Mouse (Mus musculus) erythroblast, embryonic 14.5 days (primary cell): ENCODE data around the gene Tnks2. TPM values are rescaled to one million over a fixed set of nuclear protein-coding genes. Genes with fewer than 3 reads are reported as not detected.

Experiments
- H3K27me3 ChIP-seq: 2 replicates; pipeline ENCODE4 v1.6.1; 2012; ENCODE audit warnings: inconsistent platforms; ENCODE audit not compliant: control insufficient read depth
- H3K36me3 ChIP-seq: 2 replicates; pipeline ENCODE4 v1.6.1; 2012; ENCODE audit warnings: mild to moderate bottlenecking, inconsistent platforms; ENCODE audit not compliant: control insufficient read depth
- H3K4me1 ChIP-seq: 2 replicates; pipeline ENCODE4 v1.6.1; 2012; ENCODE audit warnings: inconsistent platforms; ENCODE audit not compliant: control insufficient read depth
- H3K4me3 ChIP-seq: replicated peaks from 2 replicates; pipeline ENCODE3; 2012; ENCODE audit warnings: moderate library complexity, mild to moderate bottlenecking, inconsistent platforms
- H3K9me3 ChIP-seq: 2 replicates; pipeline ENCODE4 v1.6.1; 2012; ENCODE audit warnings: low read length, inconsistent platforms, mixed read lengths; ENCODE audit not compliant: control insufficient read depth
- GATA1 ChIP-seq: IDR thresholded peaks from 2 replicates; pipeline ENCODE4 v1.6.1; 2012; ENCODE audit warnings: low read length, inconsistent platforms, mixed read lengths
- TAL1 ChIP-seq: IDR thresholded peaks from 3 replicates; pipeline ENCODE4 v1.6.1; 2012; ENCODE audit warnings: low read length, inconsistent platforms, mixed read lengths
- polyA plus RNA-seq: library from polyadenylated mRNA; stranded (reverse); fragments of >175 nt; gene quantifications from 2 replicates; pipeline ENCODE4 v1.2.3, GENCODE M21; 2012

Gene Tnks2
- polyA plus RNA-seq, 1 experiment: 0.34 TPM

DNA sequence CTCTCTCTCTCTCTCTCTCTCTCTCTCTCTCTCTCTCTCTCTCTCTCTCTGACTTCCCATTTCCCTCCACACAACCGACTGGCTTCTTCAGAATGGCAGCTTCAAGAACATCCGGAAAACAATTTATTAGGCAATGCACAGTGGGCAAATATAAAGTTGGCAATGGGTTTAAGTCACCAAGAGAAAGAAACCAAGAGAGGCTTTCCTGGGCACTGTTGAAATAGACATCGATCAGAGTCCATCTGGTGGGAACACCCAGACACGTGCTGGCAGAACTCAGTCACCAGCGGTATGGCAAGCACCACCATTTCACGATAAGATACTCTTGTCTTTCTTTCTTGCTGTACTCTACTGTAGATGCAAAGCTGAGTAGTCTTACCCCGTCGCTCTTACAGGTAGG is 30.6 kb upstream of the Tnks2 start:
- H3K4me1 ChIP-seq: no peaks in the 10 kb centered on the region
- no peak for TF ChIP-seq TAL1
- TF ChIP-seq GATA1: no peak
- no peaks in the 10 kb centered on the region for H3K27me3 ChIP-seq
- no peak overlapping the region for H3K4me3 ChIP-seq
- H3K9me3 ChIP-seq: no peaks in the 10 kb centered on the region; the same call in 1 of the 2 replicates
- no peaks in the 10 kb centered on the region for H3K36me3 ChIP-seq

DNA sequence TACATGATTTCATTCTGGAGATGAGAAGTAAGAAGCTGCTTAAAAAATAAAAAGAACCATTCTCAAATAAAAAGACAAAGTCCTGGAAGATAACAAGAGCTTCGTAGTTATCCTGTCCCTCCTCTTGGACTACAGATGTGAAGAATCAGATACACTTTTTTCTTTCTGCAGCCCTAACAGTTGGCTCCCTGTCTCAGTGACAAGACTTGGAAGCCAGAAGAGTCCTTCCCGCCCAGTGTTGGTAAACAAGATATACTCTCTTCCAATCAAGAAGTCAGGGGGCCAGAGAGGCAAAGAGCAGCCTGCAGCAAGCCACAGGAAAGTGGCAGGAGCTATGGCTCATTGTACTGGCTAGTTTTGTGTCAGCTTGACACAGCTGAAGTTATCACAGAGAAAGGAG is 27.2 kb upstream of the Tnks2 start:
- no peaks in the 10 kb centered on the region for H3K36me3 ChIP-seq
- H3K27me3 ChIP-seq: no peaks in the 10 kb centered on the region
- H3K4me1 ChIP-seq: no peaks in the 10 kb centered on the region; the same call in 1 of the 2 replicates
- H3K9me3 ChIP-seq: no peaks in the 10 kb centered on the region; the same call in 1 of the 2 replicates
- no peak overlapping the region for H3K4me3 ChIP-seq
- TF ChIP-seq GATA1: no peak
- TF ChIP-seq TAL1: no peak

GRCm38 (mm10) chr19:36808426-36809105 is 25.5 kb upstream of the Tnks2 start:
- no peak overlapping the region for H3K4me3 ChIP-seq
- H3K9me3 ChIP-seq: no peaks in the 10 kb centered on the region
- no peaks in the 10 kb centered on the region for H3K36me3 ChIP-seq
- H3K27me3 ChIP-seq: no peaks in the 10 kb centered on the region
- no peaks in the 10 kb centered on the region; the same call in 1 of the 2 replicates for H3K4me1 ChIP-seq
- TF ChIP-seq GATA1: no peak
- no peak for TF ChIP-seq TAL1

- TF ChIP-seq GATA1: no peak
- no peak for TF ChIP-seq TAL1
- Histone ChIP-seq H3K36me3 (no peaks in the 10 kb centered on the region), H3K4me3 (no peak overlapping the region), H3K4me1 (no peaks in the 10 kb centered on the region; the same call in 1 of the 2 replicates), H3K27me3 (no peaks in the 10 kb centered on the region), H3K9me3 (no peaks in the 10 kb centered on the region)
Measured at GRCm38 (mm10) chr19:36809476-36810168, 24.4 kb upstream of the Tnks2 start.

DNA sequence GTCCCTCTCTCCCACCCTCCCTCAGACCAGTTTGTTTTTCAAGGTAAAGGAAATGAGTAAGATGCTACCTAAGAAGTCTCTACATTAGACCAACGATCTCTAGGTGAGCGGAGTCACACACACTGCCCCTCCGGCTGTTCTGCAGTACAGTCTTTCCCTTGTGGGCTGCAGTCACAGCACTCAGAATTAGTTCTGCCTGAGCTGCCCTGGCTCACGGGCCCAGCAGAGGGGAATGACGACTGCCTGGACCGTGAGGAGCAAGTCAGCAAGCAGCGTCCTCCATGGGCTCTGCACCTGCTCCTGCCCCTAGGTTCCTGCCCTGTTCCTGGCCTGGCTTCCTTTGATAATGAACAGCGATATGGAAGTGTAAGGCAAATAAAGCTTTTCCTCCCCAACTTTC is 22.0 kb upstream of the Tnks2 start:
- TF ChIP-seq TAL1: no peak
- no peak for TF ChIP-seq GATA1
- Histone ChIP-seq H3K27me3 (no peaks in the 10 kb centered on the region), H3K36me3 (no peaks in the 10 kb centered on the region), H3K4me3 (no peak overlapping the region), H3K4me1 (peaks cover 12% of the 10 kb centered on the region), H3K9me3 (no peaks in the 10 kb centered on the region)

GRCm38 (mm10) chr19:36815396-36816271 is 18.4 kb upstream of the Tnks2 start:
- TF ChIP-seq GATA1 (no peak), TAL1 (no peak)
- H3K9me3 ChIP-seq: no peaks in the 10 kb centered on the region
- peak overlapping the region; percentile 35 for H3K4me3 ChIP-seq

DNA sequence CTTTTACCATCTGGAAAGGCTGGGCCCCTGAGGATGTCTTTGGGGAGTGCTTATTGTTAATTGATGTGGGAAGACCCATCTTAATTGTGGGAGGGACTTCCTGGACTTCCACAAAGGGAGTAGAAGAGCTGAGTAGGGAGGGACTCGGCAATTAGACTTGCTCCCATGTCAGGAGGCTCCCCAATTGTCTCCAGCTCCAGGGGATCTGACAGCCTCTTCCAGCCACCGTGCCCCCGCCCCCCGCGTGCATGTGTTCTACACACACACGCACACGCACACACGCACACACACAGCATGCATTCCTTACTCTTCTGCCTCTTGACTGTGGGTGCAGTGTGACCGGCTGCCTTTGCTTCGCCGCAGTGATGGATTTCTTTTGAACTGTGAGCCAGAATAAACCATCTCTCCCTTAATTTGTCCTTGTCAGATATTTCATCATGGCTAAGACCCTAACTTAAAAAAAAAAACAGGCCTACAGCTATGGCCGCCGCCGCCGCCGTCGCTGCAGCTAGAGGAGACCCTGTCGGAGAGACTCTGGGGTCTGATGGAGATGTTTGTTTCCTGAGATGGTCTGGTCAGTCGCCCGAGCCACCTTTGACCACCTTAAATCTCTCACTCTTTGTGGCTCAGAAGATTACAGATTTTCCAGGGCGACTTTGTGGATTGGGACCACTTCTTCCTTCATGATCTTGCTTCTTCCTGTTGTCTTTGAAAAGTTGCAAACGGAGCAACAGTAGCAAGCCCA is 15.7 kb upstream of the Tnks2 start:
- Histone ChIP-seq H3K36me3 (no peaks in the 10 kb centered on the region), H3K4me1 (peaks cover 20% of the 10 kb centered on the region), H3K27me3 (peaks cover 11% of the 10 kb centered on the region), H3K9me3 (no peaks in the 10 kb centered on the region), H3K4me3 (peak overlapping the region; percentile 52)
- no peak for TF ChIP-seq GATA1
- no peak; the same call in 2 of the 3 replicates for TF ChIP-seq TAL1

More at GRCm38 (mm10) chr19:36815396-36816271, 18.4 kb upstream of the Tnks2 start:
- Histone ChIP-seq H3K4me1 (peaks cover 20% of the 10 kb centered on the region), H3K36me3 (no peaks in the 10 kb centered on the region), H3K27me3 (peaks cover 9% of the 10 kb centered on the region)

DNA sequence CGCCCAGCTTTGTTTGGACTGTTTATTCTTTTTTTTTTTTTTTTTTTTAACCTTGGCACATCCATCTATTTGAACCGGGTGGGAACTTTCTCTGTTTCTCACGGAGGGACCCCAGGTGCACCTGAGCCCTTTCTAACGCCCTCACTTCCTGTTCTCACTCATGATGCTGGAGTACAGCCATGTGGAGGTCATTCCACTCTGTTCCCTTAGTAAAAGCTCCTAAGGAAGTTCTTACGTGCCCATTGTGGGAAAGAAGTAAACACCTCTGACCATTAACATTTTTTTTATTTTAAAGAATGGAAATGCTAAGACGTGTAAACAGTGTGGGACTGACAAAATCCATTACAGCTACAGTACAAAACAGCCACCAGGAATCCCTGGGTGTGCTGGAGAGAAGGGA is 14.8 kb upstream of the Tnks2 start:
- TF ChIP-seq TAL1 (no peak), GATA1 (no peak)
- H3K4me1 ChIP-seq: peaks cover 20% of the 10 kb centered on the region
- H3K4me3 ChIP-seq: no peak overlapping the region
- H3K36me3 ChIP-seq: no peaks in the 10 kb centered on the region
- peaks cover 11% of the 10 kb centered on the region for H3K27me3 ChIP-seq
- no peaks in the 10 kb centered on the region for H3K9me3 ChIP-seq
